Mouse (Mus musculus): ENCODE measurements around the gene Olfr96. TPM values are rescaled to one million over a fixed set of nuclear protein-coding genes. Genes with fewer than 3 reads are reported as not detected.

Gene Olfr96
- polyA plus RNA-seq (2016; fragmentation: Nextera tagmentation; extraction: Ambion mirVana) = not detected in 2 replicates

GRCm38 (mm10) chr17:37219846-37220245 lies at the start of gene Olfr96:
TSS of gene Olfr96 (plus strand) at chr17:37220146.
- H3K4me3 ChIP-seq = no peak within 1 kb of the TSS
- H3K4me1 ChIP-seq (replicated peaks) = no peaks in the 10 kb centered on the region
- 0 out of 2 replicates have a peak, but pooled peaks cover 10% of the 10 kb centered on the region for H3K9me3 ChIP-seq
- no peaks in the 10 kb centered on the region for H3K36me3 ChIP-seq
- H3K27ac ChIP-seq = no peak within 1 kb of the TSS
- 64% methylated on average over 4 of the region's 4 CpGs for WGBS
- no peaks in the 10 kb centered on the region for H3K27me3 ChIP-seq (ENCODE audit: insufficient read depth, poor library complexity, severe bottlenecking)
- DNase-seq (ENCODE audit: low spot score) = no peak

- Histone ChIP-seq H3K9me3 (no peaks in the 10 kb centered on the region), H3K27ac (no peak overlapping the region), H3K4me3 (no peak overlapping the region), H3K36me3 (no peaks in the 10 kb centered on the region), H3K4me1 (replicated peaks) (no peaks in the 10 kb centered on the region), H3K27me3 (ENCODE audit: insufficient read depth, poor library complexity, severe bottlenecking) (no peaks in the 10 kb centered on the region)
- DNase-seq (ENCODE audit: low spot score) = no peak
- 57% methylated on average over 6 of the region's 6 CpGs for WGBS
These were observed 34.5 kb upstream of the Olfr96 start for GRCm38 (mm10) chr17:37185474-37185873.

- H3K4me1 ChIP-seq (replicated peaks) = no peaks in the 10 kb centered on the region
- no peaks in the 10 kb centered on the region for H3K9me3 ChIP-seq
- DNase-seq (ENCODE audit: low spot score) = no peak
- H3K27me3 ChIP-seq (ENCODE audit: insufficient read depth, poor library complexity, severe bottlenecking) = peaks cover 9% of the 10 kb centered on the region
- H3K27ac ChIP-seq = no peak overlapping the region
- no peaks in the 10 kb centered on the region for H3K36me3 ChIP-seq
- no peak overlapping the region for H3K4me3 ChIP-seq
- WGBS = 35% methylated on average over 2 of the region's 2 CpGs
These were observed 29.2 kb upstream of the Olfr96 start for GRCm38 (mm10) chr17:37190711-37191110.

GRCm38 (mm10) chr17:37193032-37193431 lies 26.9 kb upstream of the Olfr96 start:
- Histone ChIP-seq H3K36me3 (no peaks in the 10 kb centered on the region), H3K4me1 (replicated peaks) (peaks cover 12% of the 10 kb centered on the region), H3K9me3 (no peaks in the 10 kb centered on the region), H3K27ac (no peak overlapping the region), H3K4me3 (no peak overlapping the region), H3K27me3 (ENCODE audit: insufficient read depth, poor library complexity, severe bottlenecking) (peaks cover 32% of the 10 kb centered on the region)
- DNase-seq (ENCODE audit: low spot score) = no peak

DNA sequence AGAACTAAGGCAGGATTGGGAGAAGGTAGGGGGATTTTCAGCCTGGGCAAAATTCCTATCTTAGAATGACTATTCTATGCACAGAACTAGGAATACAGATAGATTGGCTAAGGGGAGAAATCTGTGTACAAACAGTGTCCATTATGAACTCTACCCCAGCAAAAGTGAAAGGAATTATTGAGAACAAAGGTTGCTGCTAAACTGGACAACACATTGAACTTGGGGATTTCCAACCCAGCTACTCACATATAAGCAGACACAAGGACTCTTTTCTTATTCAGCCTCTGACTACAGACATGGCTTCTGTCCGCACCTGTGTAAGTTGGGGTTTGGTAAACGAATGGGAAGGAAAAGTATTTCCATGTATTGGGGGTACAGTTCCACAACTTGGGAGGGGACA lies 26.3 kb upstream of the Olfr96 start, which contains the start of gene Ubd:
TSS of gene Ubd (plus strand) at position 237 of the 400 bp plus-strand sequence.
- Histone ChIP-seq H3K27ac (no peak within 1 kb of the TSS), H3K4me3 (no peak within 1 kb of the TSS), H3K9me3 (no peaks in the 10 kb centered on the region), H3K27me3 (ENCODE audit: insufficient read depth, poor library complexity, severe bottlenecking) (peaks cover 38% of the 10 kb centered on the region), H3K4me1 (replicated peaks) (peaks cover 12% of the 10 kb centered on the region), H3K36me3 (no peaks in the 10 kb centered on the region)
- WGBS = 86% methylated on average over 2 of the region's 2 CpGs
- no peak for DNase-seq (ENCODE audit: low spot score)

- no peaks in the 10 kb centered on the region for H3K36me3 ChIP-seq
- no peak overlapping the region for H3K4me3 ChIP-seq
- H3K9me3 ChIP-seq = no peaks in the 10 kb centered on the region
- peaks cover 12% of the 10 kb centered on the region for H3K4me1 ChIP-seq (replicated peaks)
- no peak for DNase-seq (ENCODE audit: low spot score)
- peaks cover 46% of the 10 kb centered on the region for H3K27me3 ChIP-seq (ENCODE audit: insufficient read depth, poor library complexity, severe bottlenecking)
- 88% methylated on average over 5 of the region's 5 CpGs for WGBS
- no peak overlapping the region for H3K27ac ChIP-seq
These were observed 25.2 kb upstream of the Olfr96 start for GRCm38 (mm10) chr17:37194782-37195181.

DNA sequence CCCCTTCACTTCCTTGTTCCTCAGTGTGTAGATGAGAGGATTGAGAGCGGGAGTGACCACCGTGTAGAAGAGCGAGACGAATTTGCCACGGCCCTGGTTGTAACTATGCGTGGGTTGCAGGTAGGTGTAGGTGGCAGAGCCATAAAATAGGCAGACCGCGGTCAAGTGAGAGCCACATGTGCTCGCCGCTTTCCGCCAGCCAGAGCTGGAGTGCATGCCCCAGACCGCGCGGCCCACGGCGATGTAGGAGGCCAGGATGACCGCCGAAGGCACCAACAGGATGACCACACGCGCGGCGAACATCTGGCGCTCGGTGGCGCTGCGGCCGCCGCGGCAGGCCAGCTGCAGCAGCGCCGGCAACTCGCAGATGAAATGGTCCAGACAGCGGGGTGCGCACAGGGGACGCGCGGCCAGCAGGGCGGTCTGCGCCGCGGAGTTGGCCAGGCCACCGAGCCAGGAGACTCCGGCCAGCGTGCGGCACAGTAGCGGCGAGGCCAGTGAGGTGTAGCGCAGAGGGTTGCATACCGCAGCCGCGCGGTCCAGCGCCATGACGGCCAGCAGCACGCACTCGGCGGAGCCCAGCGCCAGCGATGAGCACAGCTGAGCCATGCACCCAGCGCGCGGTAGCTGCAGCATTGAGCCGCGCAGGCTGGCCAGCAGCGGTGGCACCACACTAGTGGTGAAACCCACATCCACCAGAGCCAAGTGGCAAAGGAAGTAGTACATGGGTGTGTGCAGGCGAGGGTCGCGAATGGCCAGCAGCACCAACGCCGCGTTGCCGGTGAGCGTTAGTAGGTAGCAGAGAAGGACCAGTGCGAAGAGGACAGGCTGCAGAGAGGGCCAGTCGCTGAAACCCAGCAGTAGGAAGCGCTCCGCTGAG lies 22.9 kb upstream of the Olfr96 start:
- Histone ChIP-seq H3K36me3 (no peaks in the 10 kb centered on the region), H3K27me3 (ENCODE audit: insufficient read depth, poor library complexity, severe bottlenecking) (peaks cover 46% of the 10 kb centered on the region), H3K27ac (peak overlapping the region; percentile 72), H3K4me3 (peak overlapping the region; percentile 67), H3K4me1 (replicated peaks) (peaks cover 12% of the 10 kb centered on the region), H3K9me3 (no peaks in the 10 kb centered on the region)
- WGBS = under 1% methylated on average over 77 of the region's 77 CpGs
- DNase-seq (ENCODE audit: low spot score) = peak; percentile 76

GRCm38 (mm10) chr17:37200894-37201293 lies 19.1 kb upstream of the Olfr96 start, which contains the start of gene Olfr94:
TSS of gene Olfr94 (minus strand) at chr17:37200994.
- Histone ChIP-seq H3K4me1 (replicated peaks) (peaks cover 12% of the 10 kb centered on the region), H3K4me3 (no peak within 1 kb of the TSS), H3K9me3 (no peaks in the 10 kb centered on the region), H3K27me3 (ENCODE audit: insufficient read depth, poor library complexity, severe bottlenecking) (peaks cover 35% of the 10 kb centered on the region), H3K27ac (no peak within 1 kb of the TSS), H3K36me3 (no peaks in the 10 kb centered on the region)
- DNase-seq (ENCODE audit: low spot score) = no peak
- WGBS = 87% methylated on average over 2 of the region's 2 CpGs

GRCm38 (mm10) chr17:37203206-37203916 lies 16.6 kb upstream of the Olfr96 start:
- peaks cover 11% of the 10 kb centered on the region for H3K27me3 ChIP-seq (ENCODE audit: insufficient read depth, poor library complexity, severe bottlenecking)
- no peak overlapping the region for H3K4me3 ChIP-seq
- peak; percentile 73 for DNase-seq (ENCODE audit: low spot score)
- WGBS = under 1% methylated on average over 4 of the region's 4 CpGs
- no peaks in the 10 kb centered on the region for H3K36me3 ChIP-seq
- no peaks in the 10 kb centered on the region for H3K9me3 ChIP-seq
- no peaks in the 10 kb centered on the region for H3K4me1 ChIP-seq (replicated peaks)
- no peak overlapping the region for H3K27ac ChIP-seq

- H3K4me3 ChIP-seq = no peak overlapping the region
- H3K9me3 ChIP-seq = no peaks in the 10 kb centered on the region
- no peaks in the 10 kb centered on the region for H3K4me1 ChIP-seq (replicated peaks)
- no peak for DNase-seq (ENCODE audit: low spot score)
- H3K36me3 ChIP-seq = no peaks in the 10 kb centered on the region
- WGBS = 26% methylated on average over 3 of the region's 3 CpGs
- peaks cover 6% of the 10 kb centered on the region; the same call in 1 of the 2 replicates for H3K27me3 ChIP-seq (ENCODE audit: insufficient read depth, poor library complexity, severe bottlenecking)
- H3K27ac ChIP-seq = no peak overlapping the region
These were observed 16.1 kb upstream of the Olfr96 start for GRCm38 (mm10) chr17:37203917-37204236.

GRCm38 (mm10) chr17:37210884-37211768 lies 8.8 kb upstream of the Olfr96 start:
- DNase-seq (ENCODE audit: low spot score) = peak; percentile 24
- 18% methylated on average over 40 of the region's 40 CpGs for whole genome bisulfite sequencing
- Histone ChIP-seq H3K36me3 (no peaks in the 10 kb centered on the region), H3K4me3 (peak overlapping the region; percentile 48), H3K27ac (peak overlapping the region; percentile 59; the same call in 1 of the 2 replicates), H3K4me1 (replicated peaks) (peaks cover 9% of the 10 kb centered on the region), H3K27me3 (ENCODE audit: insufficient read depth, poor library complexity, severe bottlenecking) (peaks cover 26% of the 10 kb centered on the region), H3K9me3 (no peaks in the 10 kb centered on the region)

DNA sequence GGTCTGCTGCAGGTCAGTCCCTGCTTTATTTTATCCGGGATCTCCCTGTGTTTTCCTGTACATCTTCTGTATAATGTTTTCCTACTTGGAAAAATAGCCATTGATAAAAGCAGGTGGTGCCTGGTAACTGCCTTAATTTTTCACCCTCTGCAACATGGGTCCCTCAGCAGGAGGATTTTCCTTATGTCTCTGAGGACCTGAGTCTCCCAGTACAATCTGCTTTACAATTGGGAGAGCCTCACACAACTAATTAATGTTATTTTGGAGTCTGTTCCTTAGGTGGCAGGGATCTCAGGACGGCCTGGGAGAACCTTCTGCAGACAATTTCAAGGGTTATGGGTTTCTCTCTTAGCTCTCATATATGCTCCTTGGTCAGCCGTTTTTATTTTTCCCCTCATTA lies 6.9 kb upstream of the Olfr96 start, which contains the start of gene Olfr95:
TSS of gene Olfr95 (minus strand) at position 101 of the 400 bp plus-strand sequence.
- Histone ChIP-seq H3K4me3 (no peak within 1 kb of the TSS), H3K4me1 (replicated peaks) (peaks cover 9% of the 10 kb centered on the region), H3K27ac (no peak within 1 kb of the TSS), H3K36me3 (no peaks in the 10 kb centered on the region), H3K9me3 (0 out of 2 replicates have a peak, but pooled peaks cover 10% of the 10 kb centered on the region), H3K27me3 (ENCODE audit: insufficient read depth, poor library complexity, severe bottlenecking) (peaks cover 26% of the 10 kb centered on the region)
- WGBS = 77% methylated on average over 3 of the region's 3 CpGs
- DNase-seq (ENCODE audit: low spot score) = no peak

Data from hindbrain, embryonic 10.5 days (tissue).